Mouse (Mus musculus) liver, embryonic 14.5 days (tissue): ENCODE data around the gene Cdh22.

Experiments
- CTCF ChIP-seq: IDR thresholded peaks from 2 replicates; pipeline ENCODE4 v1.5.1; 2016; ENCODE audit warnings: antibody characterized with exemption, low read depth, control low read depth
- EP300 ChIP-seq: IDR thresholded peaks from 2 replicates; pipeline ENCODE4 v1.6.1; 2016; ENCODE audit warnings: antibody characterized with exemption, low read depth

DNA sequence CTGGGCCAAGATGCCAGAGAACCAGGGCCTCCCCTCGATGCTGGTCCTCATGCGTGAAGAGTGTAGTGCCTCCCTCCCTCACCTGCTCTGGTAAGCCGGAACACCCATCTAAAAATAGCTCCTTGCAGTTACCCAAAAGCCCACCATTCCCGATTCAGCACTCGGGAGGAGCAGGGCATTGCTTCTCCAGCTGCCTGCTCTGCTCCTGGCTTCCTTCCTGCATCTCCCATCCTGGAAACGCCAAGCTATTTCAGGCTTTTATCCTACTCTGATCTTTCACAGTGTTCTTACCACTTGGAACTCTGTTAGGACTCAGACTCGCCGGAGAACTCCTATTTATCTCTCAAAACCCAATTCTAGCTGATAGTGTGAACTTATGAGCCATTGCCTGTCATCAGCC, 5.7 kb upstream of the Cdh22 start:
- TF ChIP-seq CTCF: no peak
- no peak for TF ChIP-seq EP300
